Mouse (Mus musculus): ENCODE measurements around the gene Gm17359.

DNA sequence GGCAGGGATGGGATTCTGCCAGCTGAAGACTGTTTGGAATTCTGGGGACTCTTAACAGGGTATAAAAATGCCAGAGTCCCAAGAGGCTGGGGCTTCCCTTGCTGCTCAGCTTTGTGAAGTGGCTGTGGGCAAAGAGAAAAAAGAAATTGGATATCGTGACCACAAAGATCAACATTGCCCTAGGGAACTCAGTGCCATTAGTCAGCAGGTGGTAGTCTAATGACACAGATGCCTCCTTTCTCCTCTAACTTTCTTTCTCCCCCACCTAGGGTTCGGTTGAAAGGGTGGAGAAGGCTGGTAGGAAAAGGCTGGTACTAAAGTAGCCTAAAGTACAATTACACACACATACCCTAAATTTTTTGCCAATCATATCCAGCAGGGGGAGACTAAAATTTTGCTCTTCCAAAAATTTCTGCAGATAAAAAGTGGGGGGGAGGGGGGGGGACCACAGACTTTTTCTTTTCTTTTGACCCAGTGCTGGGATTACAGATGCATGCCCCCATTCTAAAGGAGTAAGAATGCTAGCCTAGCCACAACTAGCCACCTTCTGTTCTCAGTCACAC, 164.8 kb downstream of the Gm17359 start:
- TF ChIP-seq CTCF (IDR thresholded peaks at IDR 0.05; ENCODE audit: control insufficient read depth, insufficient read depth, insufficient replicate concordance, low read depth, low read length) (no peak), POLR2A (IDR thresholded peaks at IDR 0.05; ENCODE audit: control insufficient read depth, low read depth, low read length) (no peak)

Data from testis, adult 2 months (tissue).